Mouse (Mus musculus) thymus, postnatal 10 days (tissue): ENCODE results near the gene Aqp12.
"Not testable (repeated sequence)": the region's sequence is repeated elsewhere in the genome, so short reads cannot be mapped to it uniquely, and the experiment has no call there.

ENCODE experiments used
- DNase-seq, 2 experiments: peaks; one replicate each; pipeline ENCODE4 v3.0.0; 2021; ENCODE audit warnings: low spot score in 2 of 2

Gene Aqp12

DNA sequence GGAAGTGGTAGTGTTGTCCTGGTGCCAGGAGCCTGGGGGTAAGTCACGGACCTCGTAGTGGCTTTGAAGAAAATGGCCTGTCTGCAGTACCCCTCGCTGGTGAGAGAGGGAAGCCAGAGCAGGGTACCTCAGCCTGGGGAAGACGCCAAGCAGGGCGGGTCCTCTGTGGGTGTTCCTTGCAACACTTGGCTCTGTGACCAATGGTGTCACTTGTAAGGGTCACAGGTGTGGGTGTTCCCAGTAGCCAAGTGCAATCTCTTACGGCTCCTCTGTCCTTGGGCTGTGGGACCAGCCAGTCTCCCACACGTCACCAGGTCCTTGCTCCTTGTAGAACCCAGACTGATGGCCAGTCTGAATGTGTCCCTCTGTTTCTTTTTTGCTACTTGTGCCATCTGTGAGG, at the start of gene Aqp12:
Gene Aqp12, plus strand, starts transcription at position 274 of the 400 bp plus-strand sequence.
- DNase-seq, result no peak

DNA sequence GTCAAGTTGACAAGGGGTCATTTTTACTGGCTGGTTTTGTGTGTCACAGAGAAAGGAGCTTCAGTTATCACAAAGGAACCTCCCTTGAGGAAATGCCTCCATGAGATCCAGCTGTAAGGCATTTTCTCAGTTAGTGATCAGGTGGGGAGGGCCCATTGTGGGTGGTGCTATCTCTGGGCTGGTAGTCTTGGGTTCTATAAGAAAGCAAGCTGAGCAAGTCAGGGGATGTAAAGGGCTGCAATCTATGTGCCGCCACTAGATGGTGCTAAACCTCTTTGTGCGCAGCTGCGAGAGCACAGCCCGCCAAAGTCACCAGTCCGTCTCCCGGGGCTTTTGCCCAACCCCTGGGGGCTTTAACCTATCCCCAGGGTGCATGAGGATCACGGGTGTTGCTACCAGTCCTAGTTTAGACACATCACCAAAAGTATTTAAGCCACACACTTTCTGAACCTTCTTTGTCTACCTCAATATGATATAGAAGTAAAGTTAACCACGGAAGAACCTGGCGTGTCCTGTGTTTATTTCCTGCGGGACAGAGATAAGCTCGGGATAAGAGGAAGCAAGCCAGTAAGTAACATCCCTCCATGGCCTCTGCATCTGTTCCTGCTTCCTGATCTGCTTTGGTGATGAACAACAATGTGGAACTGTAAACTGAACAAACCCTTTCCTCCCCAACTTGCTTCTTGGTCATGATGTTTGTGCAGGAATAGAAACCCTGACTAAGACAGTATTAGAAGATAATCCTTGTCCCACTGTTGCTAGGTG, 49.4 kb upstream of the Aqp12 start:
- peak; percentile 42 to 51 for DNase-seq

DNA sequence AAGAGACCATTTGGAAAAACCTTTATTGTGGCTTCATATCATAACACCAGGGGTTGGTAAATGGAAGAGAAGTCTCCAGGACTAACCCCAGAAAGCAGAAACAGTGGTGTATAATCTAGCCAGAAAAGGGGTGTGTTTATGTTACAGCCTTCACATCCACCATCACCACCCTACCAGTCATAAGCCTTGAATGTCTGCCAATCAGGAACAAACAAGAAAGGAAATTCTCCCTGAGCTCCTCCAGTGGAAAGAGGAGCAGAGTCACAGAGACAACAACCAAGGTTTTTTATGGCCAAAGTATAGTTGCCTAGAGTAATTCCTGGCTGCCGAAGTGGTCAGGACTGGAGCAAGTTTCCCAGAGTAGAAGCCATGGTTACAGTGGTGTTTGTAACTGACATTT, 47.1 kb upstream of the Aqp12 start:
- no peak for DNase-seq

DNA sequence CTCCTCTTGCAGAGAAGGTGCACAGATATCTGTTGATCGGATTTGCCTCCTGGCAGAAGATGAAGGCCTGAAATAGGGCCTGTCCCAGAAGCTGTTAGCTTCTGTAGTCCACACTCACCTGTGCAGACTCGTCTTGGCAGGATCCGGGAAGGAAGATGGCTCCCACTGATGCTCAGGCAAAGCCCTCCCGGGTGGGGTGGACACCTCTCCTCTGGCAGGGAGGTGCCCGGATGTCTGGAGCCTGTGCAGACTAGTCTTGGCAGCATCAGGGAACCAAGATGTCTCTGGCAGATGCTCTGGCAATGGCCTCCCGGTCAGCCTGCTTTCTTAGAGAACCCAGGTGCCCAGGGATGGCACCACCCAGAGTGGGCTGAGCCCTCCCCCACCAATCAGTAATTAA, 35.3 kb upstream of the Aqp12 start:
- not testable (repeated sequence) for DNase-seq

DNA sequence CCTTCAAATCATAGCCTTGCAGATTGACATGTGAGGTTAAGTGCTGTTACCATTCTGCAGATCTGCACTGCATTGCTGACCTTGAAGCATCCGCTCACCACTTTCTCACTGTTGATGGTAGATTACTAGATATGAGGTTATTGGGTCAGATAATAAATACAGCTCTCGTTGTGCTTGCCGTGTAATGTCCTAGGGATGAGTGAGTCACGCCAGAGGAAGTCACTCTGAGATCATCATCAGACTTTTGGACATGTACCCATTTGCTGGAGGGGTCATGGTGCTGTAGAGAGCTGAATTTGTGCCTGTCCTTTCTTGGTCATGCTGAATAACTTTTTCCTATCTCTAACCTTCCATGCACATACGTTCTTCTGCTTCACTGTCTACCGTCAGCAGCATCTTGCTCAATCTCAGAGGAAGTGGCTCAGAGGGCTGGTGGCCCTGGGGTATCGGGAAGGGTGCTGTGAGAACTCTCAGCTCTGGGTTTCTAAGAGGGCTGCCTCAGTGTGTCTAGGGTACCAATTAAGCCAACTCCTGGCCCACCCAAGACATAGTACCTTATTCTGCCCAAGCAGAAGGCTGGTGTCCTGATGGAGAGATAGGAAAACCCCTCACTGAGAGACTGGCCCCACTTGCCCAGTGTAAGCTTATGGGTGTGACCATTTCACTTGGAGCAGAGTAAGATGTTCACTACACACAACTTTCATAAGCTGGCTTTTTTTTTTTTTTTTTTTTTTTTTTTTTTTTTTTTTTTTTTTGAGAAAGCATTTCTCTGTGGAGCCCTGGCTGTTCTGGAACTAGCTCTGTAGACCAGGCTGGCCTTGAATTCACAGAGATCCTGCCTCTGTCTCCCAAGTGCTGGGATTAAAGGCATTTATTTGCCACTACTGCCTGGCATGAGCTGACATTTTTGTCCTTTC, 34.0 kb upstream of the Aqp12 start:
- DNase-seq, result no peak

DNA sequence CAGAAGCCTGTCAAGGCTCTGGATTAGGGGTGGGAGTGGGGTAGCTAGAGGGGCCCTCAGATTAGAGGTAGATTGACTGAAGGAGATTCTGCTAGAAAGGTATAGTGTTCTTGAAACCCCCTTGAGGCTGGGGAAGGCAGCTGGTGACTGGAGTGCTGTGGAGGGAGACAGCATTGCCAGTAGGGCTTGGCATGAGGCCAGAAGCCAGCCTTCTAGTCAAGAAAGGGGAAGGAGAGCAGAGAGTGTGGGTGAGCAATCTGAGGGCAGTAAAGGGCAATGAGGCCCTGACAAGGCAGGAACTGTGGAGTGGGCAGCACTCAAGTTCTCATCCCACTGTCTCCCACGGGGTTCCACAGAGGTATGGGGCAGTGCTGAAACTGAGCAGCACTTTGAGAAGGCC, 33.3 kb upstream of the Aqp12 start:
- no peak for DNase-seq

DNA sequence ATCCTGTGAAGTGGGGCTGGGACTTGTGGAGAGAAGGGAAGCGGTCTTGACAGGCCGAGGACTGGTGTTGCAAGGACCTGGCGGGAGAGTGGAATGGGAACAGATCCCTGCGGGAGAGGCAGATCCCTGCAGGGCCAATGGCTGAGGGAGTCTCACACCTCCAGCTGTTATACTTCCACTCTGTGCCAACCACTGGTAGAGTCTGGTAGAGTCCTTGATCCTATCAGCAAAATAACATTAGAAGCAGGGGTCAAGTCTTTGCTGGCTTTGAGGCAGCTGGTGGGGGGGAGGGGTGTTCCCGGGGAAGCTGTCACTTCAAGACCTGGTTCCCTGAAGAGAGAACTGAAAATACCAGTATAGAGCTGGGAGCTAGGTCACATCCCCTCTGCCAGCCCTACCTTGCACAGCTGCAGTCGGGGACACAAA, 30.0 kb upstream of the Aqp12 start:
- no peak for DNase-seq

DNA sequence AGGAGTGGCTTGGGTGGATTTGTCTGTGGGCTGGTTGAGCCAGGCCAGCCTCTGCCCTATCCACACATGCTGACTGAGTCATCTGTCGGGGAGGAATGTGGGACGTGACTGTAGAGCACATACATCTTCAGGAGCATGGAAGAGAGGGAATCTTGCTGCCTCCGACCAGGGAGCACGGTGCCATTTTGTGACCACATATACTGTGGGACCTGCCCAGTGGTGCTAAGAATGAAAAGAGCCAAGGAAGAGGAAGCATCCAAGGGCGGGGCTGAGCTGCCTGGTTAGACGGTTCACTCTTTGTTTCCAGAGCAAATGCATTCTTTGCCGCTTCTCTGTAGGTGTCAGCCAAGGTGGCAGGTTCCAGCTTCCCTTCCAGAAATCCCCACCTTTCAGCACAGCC, 27.5 kb upstream of the Aqp12 start:
- no peak for DNase-seq

DNA sequence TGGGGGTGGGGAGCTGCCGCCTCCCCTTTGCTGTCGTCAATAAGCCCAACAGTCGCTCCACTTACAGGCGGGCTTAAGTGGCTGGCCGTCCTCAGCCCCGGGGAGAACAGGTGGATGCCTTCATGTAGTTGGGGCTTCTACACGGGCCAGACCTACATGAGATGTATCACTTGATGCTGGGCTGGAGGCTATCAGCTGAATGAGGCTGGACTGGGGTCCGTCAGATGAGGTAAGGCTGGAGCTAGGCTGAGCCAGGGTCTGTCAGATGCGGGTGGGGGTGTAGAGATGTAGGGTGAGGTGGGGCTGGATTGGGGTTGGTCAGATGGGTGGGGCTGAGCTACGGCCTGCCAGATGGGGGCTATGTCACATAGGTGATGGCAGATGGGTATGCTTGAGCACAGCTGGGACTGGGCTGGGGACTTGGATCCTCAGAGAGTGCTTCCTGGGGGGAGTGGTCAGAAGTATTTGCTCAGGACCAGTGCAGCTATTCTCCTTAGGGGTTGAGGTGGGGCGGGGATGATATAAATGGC, 27.0 kb upstream of the Aqp12 start:
- no peak for DNase-seq

DNA sequence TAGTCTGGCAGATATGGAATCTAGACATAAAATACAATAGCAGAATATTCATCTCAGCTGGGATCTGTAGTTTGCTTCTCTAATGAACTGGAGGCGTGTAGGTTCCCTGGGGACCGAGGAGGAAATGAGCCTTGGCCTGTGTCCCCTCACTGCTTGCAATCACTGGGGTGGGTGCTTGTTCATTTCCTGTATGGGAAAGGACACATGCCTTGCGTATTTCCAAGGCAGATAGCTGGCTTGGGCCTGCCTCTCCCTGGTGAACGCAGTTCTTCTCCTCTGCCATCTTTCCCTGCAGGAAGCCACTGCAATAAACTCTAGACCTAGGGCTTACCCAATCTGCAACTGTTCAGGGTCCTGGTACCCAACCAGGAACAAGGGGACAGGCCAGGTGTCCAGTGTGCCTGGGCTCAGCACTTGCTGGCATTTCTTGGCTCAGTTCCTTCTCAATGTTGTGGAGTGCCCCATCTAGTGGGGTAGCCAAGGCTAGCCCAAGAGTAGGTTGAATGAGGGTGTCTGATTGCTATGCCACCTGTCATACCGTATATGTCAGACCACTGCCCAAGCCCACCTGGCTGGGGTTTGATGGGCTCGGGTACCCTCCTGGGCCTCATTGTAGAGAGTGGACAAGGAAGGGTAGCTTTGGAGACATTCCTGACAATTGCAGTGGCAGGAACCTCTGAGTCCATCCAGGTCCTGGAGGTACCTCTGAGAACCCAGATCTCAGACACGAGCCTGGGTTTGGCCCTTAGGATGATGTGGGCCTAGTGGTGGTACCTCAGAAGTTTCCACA, 24.9 kb upstream of the Aqp12 start:
- DNase-seq, result no peak

DNA sequence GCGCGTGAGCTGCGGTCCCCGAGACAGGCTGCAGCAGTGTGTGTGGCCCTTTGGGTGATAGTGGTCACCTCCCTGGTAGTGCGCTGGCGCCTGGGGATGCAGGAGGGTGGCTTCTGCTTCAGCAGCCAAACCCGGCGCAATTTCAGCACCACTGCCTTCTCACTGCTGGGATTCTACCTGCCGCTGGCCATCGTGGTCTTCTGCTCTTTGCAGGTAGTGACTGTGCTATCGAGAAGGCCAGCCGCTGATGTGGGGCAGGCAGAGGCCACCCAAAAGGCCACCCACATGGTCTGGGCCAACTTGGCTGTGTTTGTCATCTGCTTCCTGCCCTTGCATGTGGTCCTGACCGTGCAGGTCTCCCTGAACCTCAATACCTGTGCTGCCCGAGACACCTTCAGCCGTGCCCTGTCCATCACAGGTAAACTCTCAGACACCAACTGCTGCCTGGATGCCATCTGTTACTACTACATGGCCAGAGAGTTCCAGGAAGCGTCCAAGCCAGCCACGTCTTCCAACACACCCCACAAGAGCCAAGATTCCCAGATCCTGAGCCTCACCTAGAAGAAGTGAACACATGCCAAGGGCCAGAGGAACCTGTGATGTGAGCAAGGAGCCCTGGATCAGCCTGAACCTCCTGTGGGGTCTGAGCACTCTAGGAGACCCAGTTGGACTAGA, 23.1 kb upstream of the Aqp12 start:
- no peak for DNase-seq

DNA sequence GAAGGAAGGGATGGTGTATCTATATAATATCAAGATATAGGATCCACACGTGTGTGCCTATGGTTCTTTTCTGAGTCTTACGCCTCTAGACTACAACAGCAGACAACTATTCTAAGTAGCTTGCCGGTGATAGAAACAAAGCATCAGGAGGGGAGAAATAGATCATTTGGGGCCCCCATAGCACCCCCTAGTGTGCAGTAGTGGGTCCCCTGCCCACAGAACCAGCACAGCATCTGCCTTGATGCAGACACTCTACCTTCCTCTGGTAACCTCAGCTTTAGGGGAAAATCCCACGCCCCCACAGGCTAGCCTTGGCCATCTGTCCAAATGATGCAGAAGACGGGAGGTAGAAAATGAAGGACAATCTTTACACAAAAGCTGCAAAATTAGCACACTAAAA, 21.1 kb upstream of the Aqp12 start:
- DNase-seq, result no peak

DNA sequence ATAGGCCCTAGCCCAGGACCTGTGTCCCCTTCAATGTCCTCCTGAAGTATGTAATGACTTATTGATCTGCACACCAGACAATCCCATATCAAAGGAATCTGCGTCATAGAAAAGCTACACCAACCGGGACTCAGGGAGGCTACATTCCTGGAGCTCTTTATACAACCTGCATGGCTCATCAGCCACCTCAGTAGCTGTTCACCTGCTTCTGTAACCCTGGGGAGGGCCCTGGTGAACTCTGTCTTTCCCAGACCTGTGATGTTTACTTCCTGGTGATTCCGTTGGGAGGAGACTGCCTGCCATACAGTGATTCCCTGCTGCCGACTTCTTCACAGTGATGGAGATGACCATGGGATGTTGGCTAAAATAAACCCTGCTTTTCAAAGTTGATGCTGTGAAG, 17.2 kb upstream of the Aqp12 start:
- DNase-seq, result no peak

DNA sequence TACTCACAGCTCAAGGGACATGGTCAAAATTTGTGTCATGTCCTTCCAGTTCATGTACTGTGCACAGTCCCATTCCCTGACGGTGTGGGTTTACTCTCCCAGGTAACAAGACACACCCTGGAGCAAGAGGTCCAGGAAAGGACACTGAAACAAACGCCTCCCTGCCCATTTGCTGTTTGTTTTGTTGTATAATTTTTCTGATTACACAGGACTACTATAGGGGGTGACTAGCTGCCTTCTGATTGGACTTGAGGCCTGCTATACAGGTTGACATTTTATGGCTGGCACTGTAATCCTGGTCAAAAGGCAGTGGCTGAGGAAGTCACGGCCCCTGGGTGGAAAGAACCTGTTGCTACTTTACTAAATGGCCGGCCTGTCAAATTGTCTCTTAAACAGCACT, 16.2 kb upstream of the Aqp12 start:
- no peak for DNase-seq

DNA sequence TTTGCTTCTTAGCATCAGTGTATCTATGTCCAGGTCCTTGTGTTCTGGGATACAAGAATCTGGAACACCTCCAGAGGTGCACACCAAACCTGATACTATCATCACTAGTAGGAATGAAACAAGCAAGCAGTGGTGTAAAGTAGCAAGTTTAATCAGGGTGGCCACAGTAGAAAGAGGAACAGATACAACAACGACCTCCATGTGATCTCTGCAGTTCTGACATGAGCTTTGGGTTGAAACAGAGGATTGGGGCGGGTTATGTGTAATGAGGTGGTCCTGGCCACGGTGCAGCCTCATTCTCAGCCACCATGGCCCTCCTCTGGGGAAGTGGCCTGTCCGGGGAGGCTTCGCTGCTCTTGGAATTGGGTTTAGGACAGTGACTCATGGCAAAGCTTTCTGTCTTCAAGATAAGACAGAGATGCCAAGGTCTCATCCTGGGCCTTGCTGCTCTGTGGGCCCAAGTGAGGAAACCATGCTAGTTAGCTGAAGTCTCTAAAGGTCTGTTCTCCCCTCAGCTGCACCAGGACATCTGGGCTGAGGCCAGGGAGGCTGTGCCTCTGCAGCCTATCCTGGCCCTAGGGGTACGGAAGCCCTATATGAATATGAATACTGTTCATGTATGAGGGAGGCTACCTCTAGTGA, 13.8 kb upstream of the Aqp12 start:
- DNase-seq, result no peak

DNA sequence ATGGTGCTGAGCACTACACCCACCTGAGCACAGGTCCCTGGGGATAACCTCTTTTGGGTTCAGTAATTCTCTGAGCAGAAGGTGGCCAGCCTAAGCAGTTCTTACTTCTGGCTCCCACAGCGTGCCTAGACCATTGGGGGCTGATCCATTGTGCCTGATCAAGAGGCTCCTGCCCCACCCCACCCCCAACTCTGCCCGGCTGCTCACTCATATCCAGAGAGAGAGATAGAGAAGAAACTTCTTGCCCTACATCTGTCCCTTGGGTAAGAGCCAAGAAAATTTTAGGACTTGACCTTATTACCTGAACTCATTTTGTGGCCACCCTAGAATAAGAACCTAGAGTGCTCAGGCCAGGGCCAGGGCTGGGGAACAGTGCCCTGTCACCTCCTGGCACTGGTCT, 13.3 kb upstream of the Aqp12 start:
- DNase-seq, result no peak

DNA sequence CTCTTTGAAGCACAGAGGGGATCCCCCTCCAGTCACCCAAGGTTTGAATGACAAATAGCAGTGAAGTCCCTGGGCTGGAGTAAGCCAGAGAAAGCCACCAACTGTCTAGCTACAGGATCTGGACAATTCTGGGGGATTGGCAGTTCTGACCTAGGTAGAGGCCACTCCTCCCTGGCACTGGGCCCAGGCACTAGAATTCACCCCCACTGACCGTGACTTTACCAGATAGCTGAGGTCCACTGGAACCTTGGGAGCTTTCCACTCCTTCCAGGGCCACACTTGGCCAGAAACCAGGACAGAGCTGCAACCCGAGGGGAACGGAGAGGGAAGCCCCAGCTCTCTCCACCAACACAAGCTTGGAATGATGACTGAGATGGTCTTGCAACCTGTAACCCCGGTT, 3.1 kb downstream of the Aqp12 start:
- DNase-seq, result no peak

DNA sequence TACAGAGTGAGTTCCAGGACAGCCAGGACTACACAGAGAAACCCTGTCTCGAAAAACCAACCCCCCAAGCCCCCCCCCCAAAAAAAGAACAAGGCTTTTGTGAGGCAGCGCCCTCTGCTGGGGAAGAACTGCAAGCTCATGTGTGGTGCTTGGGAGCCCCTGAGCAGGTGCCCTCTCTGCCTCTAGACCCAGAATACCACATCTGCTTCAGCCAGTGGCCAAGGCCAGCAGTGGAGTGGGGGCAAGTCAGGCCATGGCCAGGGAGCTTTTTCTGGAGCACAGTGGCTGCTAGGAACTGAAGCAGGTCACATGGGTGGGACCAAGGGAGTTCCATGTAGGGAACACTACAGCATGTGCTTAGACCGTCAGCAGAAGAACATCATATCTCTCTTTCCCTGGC, 4.6 kb downstream of the Aqp12 start:
- DNase-seq, result peak in 1 of 2 experiments; percentile 18

DNA sequence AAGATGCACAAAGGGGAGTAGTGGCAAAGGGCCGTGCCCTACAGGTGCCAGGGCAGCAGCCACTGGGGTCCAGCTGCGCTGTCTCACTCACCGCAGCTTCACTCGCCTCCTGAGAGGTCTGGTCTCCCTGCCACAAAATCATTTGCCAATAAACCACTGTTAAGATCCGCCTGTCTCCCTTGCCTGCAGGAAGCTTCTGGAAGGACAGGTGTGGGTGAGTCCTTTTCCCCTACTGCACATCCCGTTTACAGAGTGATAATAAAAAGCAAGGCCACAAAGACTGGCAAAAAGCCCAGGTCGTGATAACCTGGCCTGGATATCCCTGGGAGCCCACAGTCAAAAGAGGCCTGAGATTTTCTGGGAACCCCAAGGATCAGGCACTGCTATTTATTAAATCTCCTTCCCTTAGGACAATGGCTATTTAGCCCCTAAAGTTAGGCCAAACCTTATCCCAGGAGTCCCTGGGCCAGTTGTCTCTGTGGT, 6.0 kb downstream of the Aqp12 start:
- no peak for DNase-seq

DNA sequence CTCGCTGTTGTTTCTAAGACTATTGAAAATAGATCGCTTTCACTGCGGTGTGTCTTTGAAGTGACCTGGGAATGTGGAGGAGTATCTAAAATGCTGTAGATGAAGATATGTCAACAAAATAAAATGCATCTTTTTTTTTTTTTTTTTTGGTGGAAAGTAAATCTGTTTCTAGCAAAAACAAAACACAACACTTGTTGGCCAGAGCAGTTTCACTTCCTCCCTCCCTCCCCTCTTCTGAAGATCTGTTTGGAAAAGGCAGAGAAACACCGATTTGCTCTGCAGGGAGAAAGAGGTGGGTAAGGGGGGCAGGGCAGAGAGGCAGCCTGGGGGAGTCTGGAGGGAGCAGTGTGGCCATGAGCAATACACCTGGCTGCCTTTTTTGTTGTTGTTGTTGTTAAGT, 7.2 kb downstream of the Aqp12 start:
- no peak for DNase-seq

DNA sequence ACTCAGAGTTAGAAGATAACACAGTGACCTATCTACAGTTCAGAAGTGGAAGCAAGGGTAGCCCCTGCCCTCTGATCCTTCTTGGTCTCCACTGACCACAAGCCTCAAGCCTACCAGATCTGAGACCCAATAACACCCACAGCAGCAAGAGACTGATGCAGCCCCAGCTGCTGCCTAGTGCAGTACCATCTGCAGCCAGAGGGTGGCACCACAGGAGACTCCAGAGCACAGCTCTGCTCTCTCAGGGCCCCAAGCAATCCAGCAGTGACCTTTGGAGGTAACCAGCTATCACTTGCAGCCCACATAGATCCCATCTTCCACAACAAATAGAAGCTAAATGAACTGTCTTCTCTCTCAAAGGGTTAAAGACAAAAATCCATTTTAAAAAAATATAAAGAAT, 8.3 kb downstream of the Aqp12 start:
- DNase-seq, result peak; percentile 20 to 70
